Mouse (Mus musculus) forebrain, embryonic 11.5 days (tissue): Measurements from ENCODE around the gene Clec16a. TPM values are rescaled to one million over a fixed set of nuclear protein-coding genes. Genes with fewer than 3 reads are reported as not detected.
A peak's percentile ranks its signal among the peaks of the same experiment; 100 is the strongest.

Experiments used
- ATAC-seq: fragments of 200-750 bp; cut with Nextera tagmentation; replicated peaks from 2 replicates; pipeline ENCODE4 v1.8.0; 2017; ENCODE audit warnings: moderate TSS enrichment; ENCODE audit not compliant: low FRiP score
- DNase-seq: peaks from one replicate; pipeline ENCODE4 v3.0.0-alpha.2; 2017; ENCODE audit warnings: low spot score
- H3K27ac ChIP-seq: fragments of 300-500 bp; sonication (generic); 2 replicates; pipeline ENCODE4 v1.5.1; 2014; ENCODE audit warnings: low read depth, low read length
- H3K27me3 ChIP-seq: fragments of 300-500 bp; sonication (generic); 2 replicates; pipeline ENCODE4 v1.6.1; 2014; ENCODE audit warnings: mild to moderate bottlenecking, low read length, mixed read lengths; ENCODE audit not compliant: control insufficient read depth, insufficient read depth
- H3K36me3 ChIP-seq: fragments of 300-500 bp; sonication (generic); 2 replicates; pipeline ENCODE4 v1.6.1; 2014; ENCODE audit warnings: mild to moderate bottlenecking, low read length, moderate library complexity, mixed read lengths; ENCODE audit not compliant: control insufficient read depth, insufficient read depth
- H3K4me1 ChIP-seq: fragments of 300-500 bp; sonication (generic); replicated peaks from 2 replicates; pipeline ENCODE4 v1.6.1; 2014; ENCODE audit warnings: low read length, mixed read lengths; ENCODE audit not compliant: control insufficient read depth, insufficient read depth
- H3K4me2 ChIP-seq: fragments of 300-500 bp; sonication (generic); 2 replicates; pipeline ENCODE4 v1.6.1; 2014; ENCODE audit warnings: low read depth, mild to moderate bottlenecking, low read length, moderate library complexity, mixed read lengths; ENCODE audit not compliant: severe bottlenecking
- H3K4me3 ChIP-seq: fragments of 300-500 bp; sonication (generic); 2 replicates; pipeline ENCODE4 v1.5.1; 2014; ENCODE audit warnings: low read depth, low read length
- H3K9ac ChIP-seq: fragments of 300-500 bp; sonication (generic); 2 replicates; pipeline ENCODE4 v1.6.1; 2014; ENCODE audit warnings: low read length
- H3K9me3 ChIP-seq: fragments of 300-500 bp; sonication (generic); 2 replicates; pipeline ENCODE4 v1.6.1; 2016; ENCODE audit warnings: low read length, mixed read lengths; ENCODE audit not compliant: control insufficient read depth
- WGBS: fragments of 180-500 bp; shearing (Covaris S2); extraction: QIAGEN DNeasy Blood & Tissue Kit; methylation state at CpG from one replicate; pipeline ENCODE4 v1.1.7; 2014; 5-methylcytosine and 5-hydroxymethylcytosine counted together
- polyA plus RNA-seq: library from polyadenylated mRNA; unstranded; fragments of >200 nt; fragmentation: Nextera tagmentation; extraction: Ambion mirVana; gene quantifications from 2 replicates; pipeline ENCODE4 v1.2.1, GENCODE M21; 2014

Gene Clec16a
- polyA plus RNA-seq, 1 experiment from 2014 or later = 44.6 TPM

DNA sequence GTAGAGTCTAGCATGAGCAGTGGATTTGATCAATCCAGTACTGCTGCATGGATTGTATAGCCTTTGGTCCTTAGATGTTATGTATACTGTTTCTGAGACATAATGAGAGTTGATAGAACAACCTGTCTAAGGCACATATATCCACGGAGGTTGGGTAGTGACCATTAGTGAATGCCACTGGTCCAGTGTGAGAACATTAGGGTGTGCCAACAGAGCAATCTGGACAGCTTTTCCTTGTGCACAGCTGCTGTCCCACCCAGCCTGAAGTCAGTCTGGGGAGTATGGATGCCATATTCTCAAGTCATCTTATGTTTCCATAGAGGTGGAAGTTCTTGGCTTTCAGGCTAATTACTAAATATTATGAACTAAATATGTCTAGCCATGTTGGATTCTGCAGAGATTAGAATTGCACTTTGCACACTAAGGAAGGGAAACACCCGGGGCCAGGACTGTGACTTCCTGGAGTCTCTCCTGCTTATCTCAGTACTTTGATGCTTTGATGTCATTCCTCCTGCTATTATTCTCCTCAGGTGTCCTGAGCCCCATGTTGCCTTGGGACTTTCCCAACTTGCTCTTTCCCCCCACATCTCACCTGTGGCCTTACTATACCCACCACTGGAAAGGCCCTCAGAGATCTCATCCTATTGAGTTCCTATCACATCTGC lies 36.2 kb downstream of the Clec16a start:
- H3K36me3 ChIP-seq = no peaks in the 10 kb centered on the region; the same call in 1 of the 2 replicates

GRCm38 (mm10) chr16:10585165-10585564 lies 40.0 kb downstream of the Clec16a start:
- WGBS = 86% methylated on average over 1 of the region's 1 CpGs
- H3K9me3 ChIP-seq = no peaks in the 10 kb centered on the region
- ATAC-seq (no peak), DNase-seq (no peak)
- no peak overlapping the region for H3K4me2 ChIP-seq
- H3K4me1 ChIP-seq = no peaks in the 10 kb centered on the region
- no peak overlapping the region for H3K4me3 ChIP-seq
- H3K27ac ChIP-seq = no peak overlapping the region
- no peaks in the 10 kb centered on the region; the same call in 1 of the 2 replicates for H3K36me3 ChIP-seq
- H3K9ac ChIP-seq = no peak overlapping the region
- no peaks in the 10 kb centered on the region for H3K27me3 ChIP-seq

More for the DNA sequence above, 36.2 kb downstream of the Clec16a start:
- DNase-seq (no peak), ATAC-seq (no peak)
- H3K9me3 ChIP-seq = no peaks in the 10 kb centered on the region
- H3K27ac ChIP-seq = no peak overlapping the region
- no peak overlapping the region for H3K4me3 ChIP-seq
- H3K27me3 ChIP-seq = no peaks in the 10 kb centered on the region
- H3K9ac ChIP-seq = no peak overlapping the region
- no peak overlapping the region for H3K4me2 ChIP-seq
- WGBS = 82% methylated on average over 2 of the region's 2 CpGs
- H3K4me1 ChIP-seq = no peaks in the 10 kb centered on the region

GRCm38 (mm10) chr16:10586546-10586945 lies 41.4 kb downstream of the Clec16a start:
- ATAC-seq (no peak), DNase-seq (no peak)
- Histone ChIP-seq H3K9me3 (no peaks in the 10 kb centered on the region), H3K9ac (no peak overlapping the region), H3K4me2 (no peak overlapping the region), H3K4me1 (no peaks in the 10 kb centered on the region), H3K4me3 (no peak overlapping the region), H3K27ac (no peak overlapping the region), H3K27me3 (no peaks in the 10 kb centered on the region), H3K36me3 (no peaks in the 10 kb centered on the region)
- 88% methylated on average over 3 of the region's 3 CpGs for WGBS

- H3K27me3 ChIP-seq = no peaks in the 10 kb centered on the region
- no peak overlapping the region for H3K27ac ChIP-seq
- no peak overlapping the region for H3K4me3 ChIP-seq
- no peak overlapping the region for H3K9ac ChIP-seq
- no peak overlapping the region for H3K4me2 ChIP-seq
- no peaks in the 10 kb centered on the region for H3K36me3 ChIP-seq
- no peaks in the 10 kb centered on the region for H3K9me3 ChIP-seq
- 0 out of 2 replicates have a peak, but pooled peaks have one; percentile 39 for ATAC-seq
- DNase-seq = no peak
- H3K4me1 ChIP-seq = no peaks in the 10 kb centered on the region
- 70% methylated on average over 5 of the region's 5 CpGs for WGBS
Observed at GRCm38 (mm10) chr16:10599888-10600740, 55.0 kb downstream of the Clec16a start.

DNA sequence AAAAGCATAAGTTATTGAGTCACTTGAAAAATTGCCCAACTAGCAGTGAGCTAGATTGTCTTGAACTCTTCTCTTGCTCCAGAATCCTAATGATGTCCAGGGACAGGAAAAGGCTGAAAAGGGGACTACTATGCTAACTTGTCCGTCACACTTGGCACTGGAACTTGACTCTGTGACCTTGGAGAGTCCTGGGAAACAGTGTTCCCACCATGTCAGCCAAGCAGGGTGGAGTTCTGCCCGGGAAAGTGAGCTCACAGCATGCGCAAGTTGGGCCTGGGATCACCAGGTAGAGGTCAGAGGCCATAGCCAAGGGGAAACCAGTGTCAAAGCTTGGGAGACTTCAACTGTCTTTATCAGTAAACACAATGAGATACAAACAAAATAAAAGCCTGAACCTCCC lies 62.7 kb downstream of the Clec16a start:
- no peak overlapping the region for H3K9ac ChIP-seq

DNA sequence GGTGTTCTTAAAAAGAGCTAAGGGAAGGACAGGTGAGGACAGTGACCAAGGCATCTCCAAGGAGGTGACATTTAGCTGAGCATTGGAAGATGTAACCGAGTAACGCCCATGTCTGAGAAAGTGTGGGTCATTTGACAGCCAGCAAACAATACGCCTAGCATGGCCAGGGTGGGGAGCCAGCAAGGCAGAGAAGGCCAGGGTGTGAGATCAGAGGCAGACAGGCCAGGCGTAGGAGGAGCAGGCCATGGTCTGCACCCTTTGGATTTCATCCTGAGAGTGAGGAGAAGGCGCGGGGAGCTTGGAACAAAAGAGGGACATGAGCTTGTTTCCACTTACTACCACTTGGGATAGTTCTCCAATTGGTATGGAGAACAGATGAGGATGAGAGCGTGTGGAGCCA lies 64.8 kb downstream of the Clec16a start:
- H3K4me3 ChIP-seq = no peak overlapping the region
- no peak overlapping the region for H3K9ac ChIP-seq
- no peaks in the 10 kb centered on the region; the same call in 1 of the 2 replicates for H3K36me3 ChIP-seq
- H3K4me1 ChIP-seq = no peaks in the 10 kb centered on the region
- DNase-seq (no peak), ATAC-seq (no peak)
- WGBS = 90% methylated on average over 7 of the region's 7 CpGs
- no peak overlapping the region for H3K4me2 ChIP-seq
- H3K27me3 ChIP-seq = no peaks in the 10 kb centered on the region
- no peaks in the 10 kb centered on the region for H3K9me3 ChIP-seq
- no peak overlapping the region for H3K27ac ChIP-seq

More for the DNA sequence above, 62.7 kb downstream of the Clec16a start:
- H3K27me3 ChIP-seq = no peaks in the 10 kb centered on the region
- no peak overlapping the region for H3K27ac ChIP-seq
- H3K9me3 ChIP-seq = no peaks in the 10 kb centered on the region
- no peak for ATAC-seq
- no peaks in the 10 kb centered on the region for H3K4me1 ChIP-seq
- 88% methylated on average over 3 of the region's 3 CpGs for WGBS
- no peak overlapping the region for H3K4me3 ChIP-seq
- no peaks in the 10 kb centered on the region; the same call in 1 of the 2 replicates for H3K36me3 ChIP-seq
- H3K4me2 ChIP-seq = no peak overlapping the region
- DNase-seq = no peak

DNA sequence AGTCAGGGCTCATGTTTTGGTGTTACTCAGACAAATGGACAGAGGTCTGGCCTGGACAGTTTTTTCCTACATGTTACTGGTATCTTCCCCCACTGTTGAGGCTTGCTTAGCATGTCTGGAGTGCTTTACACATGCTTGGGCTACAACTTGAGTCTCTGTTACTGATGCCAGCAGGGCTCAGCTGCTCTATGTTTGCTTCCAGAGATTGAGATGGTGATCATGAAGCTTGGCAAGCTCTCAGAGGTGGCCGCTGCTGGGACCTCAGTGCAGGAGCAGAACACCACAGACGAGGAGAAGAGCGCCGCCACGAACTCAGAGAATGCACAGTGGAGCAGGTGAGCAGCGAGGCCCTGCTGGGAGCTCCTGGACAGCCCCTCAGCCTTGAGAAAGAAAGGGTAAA lies 65.7 kb downstream of the Clec16a start:
- Histone ChIP-seq H3K27ac (no peak overlapping the region), H3K4me3 (no peak overlapping the region), H3K27me3 (no peaks in the 10 kb centered on the region), H3K36me3 (no peaks in the 10 kb centered on the region; the same call in 1 of the 2 replicates), H3K9ac (no peak overlapping the region), H3K9me3 (no peaks in the 10 kb centered on the region), H3K4me1 (no peaks in the 10 kb centered on the region), H3K4me2 (no peak overlapping the region)
- no peak for ATAC-seq
- WGBS = 95% methylated on average over 6 of the region's 6 CpGs
- no peak for DNase-seq

DNA sequence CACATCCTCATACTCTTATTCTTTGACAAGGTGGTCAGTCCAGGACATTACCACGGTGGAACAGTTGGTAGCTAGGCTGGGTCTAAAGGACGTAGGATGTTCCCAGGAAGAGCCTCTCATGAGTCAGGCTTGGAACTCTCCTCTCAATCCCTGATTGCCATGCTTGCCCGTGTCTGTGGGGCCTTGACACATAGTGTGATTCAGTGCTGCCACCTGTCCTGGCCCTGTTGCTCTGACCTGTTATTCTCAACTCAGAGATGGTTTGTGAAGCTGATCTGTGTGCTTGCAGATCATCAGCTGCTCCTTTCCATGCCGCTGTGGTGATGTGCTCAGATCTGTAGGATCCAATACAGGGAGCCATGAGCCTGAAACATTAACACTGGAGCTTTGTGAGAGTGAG lies 66.2 kb downstream of the Clec16a start:
- H3K9me3 ChIP-seq = no peaks in the 10 kb centered on the region
- no peaks in the 10 kb centered on the region; the same call in 1 of the 2 replicates for H3K36me3 ChIP-seq
- H3K4me1 ChIP-seq = no peaks in the 10 kb centered on the region
- 87% methylated on average over 4 of the region's 4 CpGs for WGBS
- no peak overlapping the region for H3K4me2 ChIP-seq
- ATAC-seq (no peak), DNase-seq (no peak)
- no peak overlapping the region for H3K9ac ChIP-seq
- H3K27me3 ChIP-seq = no peaks in the 10 kb centered on the region
- H3K4me3 ChIP-seq = no peak overlapping the region
- no peak overlapping the region for H3K27ac ChIP-seq
